Mouse (Mus musculus): ENCODE results near the gene N4bp1.

The N4bp1 gene

DNA sequence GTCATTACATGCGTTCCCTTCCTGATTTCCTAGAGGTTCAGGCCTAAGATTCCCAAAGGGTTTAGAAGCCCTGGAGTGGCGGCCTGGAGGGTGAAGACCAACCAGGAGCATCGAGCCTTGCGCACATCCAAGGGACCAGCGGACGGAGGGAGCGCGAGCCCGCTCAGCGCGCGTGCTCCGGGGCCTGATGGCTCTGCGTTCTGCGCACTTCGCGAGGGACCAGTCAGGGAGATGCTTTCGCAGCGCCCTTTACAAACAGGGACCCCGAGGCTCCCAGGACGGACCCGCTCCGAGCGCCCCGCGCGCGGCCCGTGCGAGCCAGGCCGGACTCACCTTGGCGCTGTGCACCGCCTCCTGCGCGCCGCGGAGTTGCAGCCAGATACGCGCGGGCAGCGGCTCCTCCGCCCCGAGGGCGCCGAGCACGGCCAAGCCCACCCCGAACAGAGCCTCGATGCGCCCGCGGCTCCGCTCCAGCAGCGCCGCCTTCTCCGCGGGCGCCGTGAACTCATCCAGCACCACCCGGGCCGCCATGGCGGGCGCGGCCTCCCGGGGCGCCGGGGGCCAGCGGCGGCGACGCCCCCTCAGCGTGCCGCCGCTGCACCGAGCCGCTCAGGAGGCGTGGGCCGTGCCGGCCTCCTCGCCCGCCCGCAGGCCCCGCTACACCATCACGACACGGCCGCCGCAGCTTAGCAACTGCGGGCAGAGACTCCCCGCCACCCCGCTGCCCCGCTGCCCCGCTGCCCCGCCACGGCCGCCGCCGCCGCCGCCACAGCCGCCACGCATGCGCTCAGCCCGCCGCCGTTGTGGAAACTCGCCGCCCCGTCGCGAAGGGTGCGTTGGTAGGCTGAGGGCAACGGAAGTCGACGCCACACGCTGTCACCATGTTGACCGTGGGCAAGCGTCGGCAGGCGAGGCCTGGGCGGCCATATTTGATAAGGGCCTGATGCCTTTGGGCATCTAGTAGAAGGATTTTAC is at the start of gene N4bp1:
TSS of gene N4bp1 (minus strand) at position 770 of the 975 bp plus-strand sequence.
- no peak for DNase-seq (ENCODE audit: extremely low read depth, low read depth, low spot score)

DNA sequence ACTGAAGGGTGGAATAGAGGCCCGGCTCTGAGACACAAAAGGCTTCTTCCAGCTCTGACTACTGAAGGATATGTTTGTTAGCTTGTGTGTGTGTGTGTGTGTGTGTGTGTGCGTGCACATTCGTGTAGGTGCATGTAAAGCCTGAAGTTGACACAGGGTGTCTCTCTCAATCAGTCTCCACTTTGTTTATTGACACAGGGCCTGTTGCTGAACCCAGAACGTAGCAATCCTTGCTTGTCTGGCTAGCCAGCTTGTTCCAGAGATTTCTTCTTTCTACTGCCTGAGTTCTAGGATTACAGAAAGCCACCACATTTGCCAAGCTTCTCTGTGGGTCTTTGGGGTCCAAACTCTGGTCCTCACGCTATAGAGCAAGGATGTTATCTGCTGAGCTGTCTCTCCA is 49.8 kb upstream of the N4bp1 start:
- no peak for DNase-seq (ENCODE audit: extremely low read depth, low read depth, low spot score)

GRCm38 (mm10) chr8:86934393-86934792 is 49.3 kb upstream of the N4bp1 start:
- DNase-seq (ENCODE audit: extremely low read depth, low read depth, low spot score) = no peak

GRCm38 (mm10) chr8:86933898-86934297 is 48.8 kb upstream of the N4bp1 start:
- DNase-seq (ENCODE audit: extremely low read depth, low read depth, low spot score) = no peak

- DNase-seq (ENCODE audit: extremely low read depth, low read depth, low spot score) = no peak
Measured at GRCm38 (mm10) chr8:86926237-86926636, 41.2 kb upstream of the N4bp1 start.

DNA sequence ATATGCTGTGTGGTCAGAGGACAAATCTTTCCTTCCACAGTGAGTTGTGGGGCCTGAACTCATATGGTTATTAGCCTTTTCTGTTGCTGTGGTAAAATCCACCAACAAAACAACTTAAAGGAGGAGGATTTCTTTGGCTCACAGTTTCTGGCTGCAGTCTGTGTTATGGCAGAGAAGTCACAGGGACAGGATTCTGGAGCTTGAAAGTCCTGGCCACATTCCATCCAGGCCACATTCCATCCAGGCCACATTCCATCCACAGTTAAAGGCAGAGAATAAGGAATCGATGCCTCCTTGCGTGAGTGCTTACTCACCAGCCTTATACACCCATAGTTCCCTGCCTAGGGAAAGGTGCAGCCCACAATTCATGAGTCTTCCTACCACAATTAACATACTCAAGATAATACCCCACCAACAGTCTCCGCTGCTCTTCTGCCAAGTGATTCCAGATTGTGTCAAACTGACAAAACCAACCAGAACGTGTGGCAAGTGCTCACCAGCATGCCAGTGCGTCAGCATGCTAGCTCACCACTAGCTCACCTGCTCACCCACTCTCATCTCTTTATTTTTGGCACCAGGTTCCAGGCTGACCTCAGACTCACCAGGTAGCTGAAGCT is 38.3 kb upstream of the N4bp1 start:
- DNase-seq (ENCODE audit: extremely low read depth, low read depth, low spot score) = no peak

DNA sequence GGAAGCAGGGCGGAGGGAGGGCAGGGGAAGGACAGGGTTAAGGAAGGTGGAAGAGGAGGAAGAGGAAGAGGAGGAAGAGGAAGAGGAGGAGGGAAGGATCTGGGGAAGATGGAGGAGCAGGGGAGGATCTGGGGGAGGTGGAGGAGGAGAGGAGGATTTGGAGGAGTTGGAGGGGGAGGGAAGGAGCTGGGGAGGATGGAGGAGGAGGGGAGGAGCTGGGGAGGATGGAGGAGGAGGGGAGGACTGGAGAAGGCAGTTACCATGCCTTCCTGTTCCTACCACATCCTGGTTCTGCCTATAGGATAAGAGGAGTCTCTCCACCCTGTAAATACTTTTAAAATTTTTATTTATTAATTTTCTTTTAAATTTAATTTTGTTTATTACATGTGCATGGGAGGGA is 37.6 kb upstream of the N4bp1 start:
- DNase-seq (ENCODE audit: extremely low read depth, low read depth, low spot score) = no peak

DNA sequence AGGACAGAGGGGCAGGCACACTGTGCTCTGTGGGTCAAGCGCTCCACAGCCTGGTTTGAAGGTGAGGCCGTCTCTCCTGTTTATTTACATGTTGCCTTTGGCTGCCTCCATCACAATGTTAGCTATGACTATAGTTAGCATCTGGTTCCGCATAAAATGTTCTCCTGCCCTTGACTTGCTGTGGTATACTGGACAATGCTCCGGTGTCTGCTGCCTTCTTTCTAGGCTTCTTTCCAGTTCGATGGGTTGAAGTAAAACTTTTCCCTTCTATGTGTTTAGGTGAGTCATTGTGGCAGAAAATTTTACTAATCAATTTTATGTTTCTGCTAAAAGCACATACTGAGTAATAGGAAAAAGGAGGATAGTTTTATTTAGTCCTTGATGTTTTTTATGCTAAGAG is 37.1 kb upstream of the N4bp1 start:
- no peak for DNase-seq (ENCODE audit: extremely low read depth, low read depth, low spot score)

DNA sequence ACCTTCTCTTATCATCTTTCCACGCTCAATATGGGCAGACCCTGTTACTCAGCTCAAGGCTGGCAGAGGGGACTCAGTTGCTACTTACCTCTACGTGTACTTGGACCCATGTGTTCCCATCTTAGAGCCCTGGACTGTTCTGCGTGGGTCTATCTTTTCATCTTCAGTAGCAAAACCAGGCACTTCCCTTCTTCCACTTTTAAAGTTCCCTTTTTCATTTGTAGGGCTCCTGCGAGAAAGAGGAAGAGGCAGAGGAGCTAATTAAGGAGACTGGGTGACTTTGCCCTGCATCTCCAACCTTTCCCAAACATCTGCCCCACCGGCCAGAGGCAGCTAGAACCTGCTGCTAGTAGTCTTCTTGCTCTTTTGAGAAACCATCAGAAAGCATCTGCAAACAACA is 35.9 kb upstream of the N4bp1 start:
- no peak for DNase-seq (ENCODE audit: extremely low read depth, low read depth, low spot score)

- DNase-seq (ENCODE audit: extremely low read depth, low read depth, low spot score) = no peak
Measured at GRCm38 (mm10) chr8:86920455-86920854, 35.4 kb upstream of the N4bp1 start.

- no peak for DNase-seq (ENCODE audit: extremely low read depth, low read depth, low spot score)
Measured at GRCm38 (mm10) chr8:86920024-86920423, 35.0 kb upstream of the N4bp1 start.

DNA sequence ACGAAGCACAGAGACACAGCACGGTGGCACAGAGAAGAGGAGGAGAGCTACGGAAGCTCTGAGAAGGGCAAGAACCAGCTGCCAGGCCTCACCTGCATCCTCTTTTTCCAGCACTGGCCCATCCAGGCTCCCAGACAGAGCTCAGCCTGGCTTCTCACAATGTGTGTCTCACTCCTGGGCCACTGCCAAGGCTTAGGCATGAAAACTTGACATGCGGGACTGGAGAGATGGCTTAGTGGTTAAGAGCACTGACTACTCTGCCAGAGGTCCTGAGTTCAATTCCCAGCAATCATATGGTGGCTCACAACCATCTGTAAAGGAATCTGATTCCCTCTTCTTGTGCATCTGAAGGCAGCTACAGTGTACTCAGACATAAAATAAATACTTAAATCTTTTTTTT is 34.2 kb upstream of the N4bp1 start:
- DNase-seq (ENCODE audit: extremely low read depth, low read depth, low spot score) = no peak

DNA sequence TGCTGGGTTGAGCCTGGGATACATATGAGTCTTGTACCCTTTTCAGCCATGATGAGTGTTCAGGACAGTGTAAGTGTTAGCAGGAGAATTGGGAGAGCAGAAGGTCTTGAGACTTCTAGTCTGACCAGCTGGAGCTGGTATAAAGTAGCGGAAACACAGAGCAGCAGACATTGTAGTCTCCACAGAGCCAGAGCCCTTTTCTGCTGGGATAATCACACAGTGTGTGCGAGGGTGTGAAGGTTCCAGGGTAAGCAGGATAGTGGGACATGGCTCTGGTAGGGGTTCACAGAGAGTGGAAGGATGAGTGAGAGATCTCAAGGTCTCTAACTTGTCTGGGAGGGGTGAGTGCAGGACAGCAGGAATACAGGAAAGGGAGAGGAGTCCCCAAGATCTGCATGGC is 33.0 kb upstream of the N4bp1 start:
- DNase-seq (ENCODE audit: extremely low read depth, low read depth, low spot score) = no peak

- no peak for DNase-seq (ENCODE audit: extremely low read depth, low read depth, low spot score)
Measured at GRCm38 (mm10) chr8:86917689-86918088, 32.6 kb upstream of the N4bp1 start.

GRCm38 (mm10) chr8:86916369-86916768 is 31.3 kb upstream of the N4bp1 start:
- no peak for DNase-seq (ENCODE audit: extremely low read depth, low read depth, low spot score)

GRCm38 (mm10) chr8:86911136-86911535 is 26.1 kb upstream of the N4bp1 start:
- DNase-seq (ENCODE audit: extremely low read depth, low read depth, low spot score) = no peak

GRCm38 (mm10) chr8:86910250-86910649 is 25.2 kb upstream of the N4bp1 start:
- DNase-seq (ENCODE audit: extremely low read depth, low read depth, low spot score) = no peak

DNA sequence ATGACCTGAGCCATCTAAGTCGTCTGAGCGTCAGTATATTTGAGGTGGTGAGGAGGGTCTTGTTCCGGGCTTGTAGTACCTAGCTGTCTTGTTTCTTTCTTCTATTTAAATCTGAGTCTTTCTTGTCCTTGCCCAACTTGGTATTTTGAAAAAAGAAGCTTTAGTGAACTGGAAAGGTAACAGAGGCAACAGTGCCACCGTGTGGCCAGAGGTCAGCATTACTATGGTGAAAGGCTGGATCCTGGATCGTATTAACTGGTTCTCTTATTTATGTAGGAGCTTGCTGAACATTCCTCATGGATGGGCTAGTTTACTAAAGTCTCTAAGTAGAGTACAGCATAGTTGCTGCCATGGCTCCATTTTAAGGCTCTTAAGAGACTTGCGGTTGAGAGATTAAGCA is 23.5 kb upstream of the N4bp1 start:
- DNase-seq (ENCODE audit: extremely low read depth, low read depth, low spot score) = no peak

GRCm38 (mm10) chr8:86904911-86905310 is 19.9 kb upstream of the N4bp1 start:
- no peak for DNase-seq (ENCODE audit: extremely low read depth, low read depth, low spot score)

DNA sequence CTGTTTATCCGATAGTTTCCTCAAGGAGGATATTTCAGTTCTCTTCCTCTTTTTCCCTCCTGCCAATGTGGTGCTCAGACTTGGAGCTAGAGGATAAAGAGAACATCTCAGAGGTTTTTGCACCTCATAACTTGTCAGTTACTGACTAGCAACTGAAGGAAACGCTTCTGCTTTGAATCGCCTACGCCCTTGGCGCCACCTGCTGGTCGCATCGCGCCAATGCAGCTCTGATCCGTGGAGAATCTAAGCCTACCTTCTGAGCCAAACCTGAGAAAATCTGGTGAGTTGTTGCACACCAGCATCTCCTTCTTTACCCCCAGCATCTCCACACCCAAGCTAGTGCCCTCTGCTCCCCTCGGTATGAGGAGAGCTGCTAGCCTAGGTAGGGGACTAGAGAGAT is 18.0 kb upstream of the N4bp1 start:
- DNase-seq (ENCODE audit: extremely low read depth, low read depth, low spot score) = no peak

GRCm38 (mm10) chr8:86902656-86903055 is 17.6 kb upstream of the N4bp1 start:
- DNase-seq (ENCODE audit: extremely low read depth, low read depth, low spot score) = no peak

DNA sequence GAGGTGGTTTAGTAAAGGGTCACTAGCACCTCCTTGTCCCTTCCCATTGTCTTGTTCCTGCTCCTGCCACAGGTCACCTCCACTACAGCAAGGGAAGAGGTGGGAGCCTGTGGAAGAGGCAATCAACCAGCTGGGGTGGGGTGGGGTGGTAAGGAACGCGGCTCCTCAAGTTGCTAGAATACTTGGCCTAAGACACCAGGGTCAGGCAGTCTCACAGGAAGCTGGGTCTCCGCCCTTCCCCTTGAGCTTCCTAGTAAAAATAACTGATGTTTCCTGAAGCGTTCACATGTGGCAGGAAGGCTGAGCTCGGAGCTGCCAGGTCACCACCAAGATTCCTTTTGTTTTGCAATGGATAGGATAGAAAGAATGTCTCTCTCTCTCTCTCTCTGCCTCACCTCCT is 16.9 kb upstream of the N4bp1 start:
- no peak for DNase-seq (ENCODE audit: extremely low read depth, low read depth, low spot score)

Measured in fat pad, adult 2 months (tissue).